Mouse (Mus musculus) embryonic facial prominence, embryonic 11.5 days (tissue): Measurements from ENCODE around the gene Sema5a. TPM values are rescaled to one million over a fixed set of nuclear protein-coding genes. Genes with fewer than 3 reads are reported as not detected.

Experiments
- ATAC-seq: fragments of 200-750 bp; cut with Nextera tagmentation; replicated peaks from 2 replicates; pipeline ENCODE4 v1.8.0; 2017; ENCODE audit warnings: low read depth; ENCODE audit not compliant: insufficient number of reproducible peaks, low FRiP score, low TSS enrichment
- DNase-seq: peaks from one replicate; pipeline ENCODE4 v3.0.0-alpha.2; 2015; ENCODE audit warnings: low spot score
- H3K27ac ChIP-seq: fragments of 300-500 bp; sonication (generic); replicated peaks from 2 replicates; pipeline ENCODE4 v1.5.1; 2014; ENCODE audit warnings: mild to moderate bottlenecking, low read depth, low read length, control low read depth
- H3K27me3 ChIP-seq: fragments of 300-500 bp; sonication (generic); 2 replicates; pipeline ENCODE4 v1.6.1; 2014; ENCODE audit warnings: mild to moderate bottlenecking, low read length, moderate library complexity, mixed read lengths; ENCODE audit not compliant: control insufficient read depth, insufficient read depth
- H3K36me3 ChIP-seq: fragments of 300-500 bp; sonication (generic); replicated peaks from 2 replicates; pipeline ENCODE4 v1.6.1; 2014; ENCODE audit warnings: low read depth, mild to moderate bottlenecking, low read length, moderate library complexity, mixed read lengths; ENCODE audit not compliant: control insufficient read depth, insufficient read depth
- H3K4me1 ChIP-seq: fragments of 300-500 bp; sonication (generic); 2 replicates; pipeline ENCODE4 v1.6.1; 2014; ENCODE audit warnings: low read length, mixed read lengths; ENCODE audit not compliant: control insufficient read depth, insufficient read depth
- H3K4me2 ChIP-seq: fragments of 300-500 bp; sonication (generic); 2 replicates; pipeline ENCODE4 v1.6.1; 2014; ENCODE audit warnings: low read depth, mild to moderate bottlenecking, control low read depth, low read length, moderate library complexity
- H3K4me3 ChIP-seq: fragments of 300-500 bp; sonication (generic); 2 replicates; pipeline ENCODE4 v1.5.1; 2014; ENCODE audit warnings: low read depth, low read length, control low read depth
- H3K9ac ChIP-seq: fragments of 300-500 bp; sonication (generic); replicated peaks from 2 replicates; pipeline ENCODE4 v1.6.1; 2014; ENCODE audit warnings: mild to moderate bottlenecking, control low read depth, low read length
- H3K9me3 ChIP-seq: fragments of 300-500 bp; sonication (generic); replicated peaks from 2 replicates; pipeline ENCODE4 v1.6.1; 2016; ENCODE audit warnings: mild to moderate bottlenecking, low read length, inconsistent platforms, mixed read lengths; ENCODE audit not compliant: control insufficient read depth
- WGBS: fragments of 180-500 bp; shearing (Covaris S2); extraction: QIAGEN DNeasy Blood & Tissue Kit; methylation state at CpG from one replicate; pipeline ENCODE4 v1.1.7; 2014; 5-methylcytosine and 5-hydroxymethylcytosine counted together
- polyA plus RNA-seq: library from polyadenylated mRNA; unstranded; fragments of >200 nt; fragmentation: Nextera tagmentation; extraction: Ambion mirVana; gene quantifications from 2 replicates; pipeline ENCODE4 v1.2.1, GENCODE M21; 2014

The Sema5a gene
- polyA plus RNA-seq, 1 experiment from 2014 or later, result 20.2 TPM

DNA sequence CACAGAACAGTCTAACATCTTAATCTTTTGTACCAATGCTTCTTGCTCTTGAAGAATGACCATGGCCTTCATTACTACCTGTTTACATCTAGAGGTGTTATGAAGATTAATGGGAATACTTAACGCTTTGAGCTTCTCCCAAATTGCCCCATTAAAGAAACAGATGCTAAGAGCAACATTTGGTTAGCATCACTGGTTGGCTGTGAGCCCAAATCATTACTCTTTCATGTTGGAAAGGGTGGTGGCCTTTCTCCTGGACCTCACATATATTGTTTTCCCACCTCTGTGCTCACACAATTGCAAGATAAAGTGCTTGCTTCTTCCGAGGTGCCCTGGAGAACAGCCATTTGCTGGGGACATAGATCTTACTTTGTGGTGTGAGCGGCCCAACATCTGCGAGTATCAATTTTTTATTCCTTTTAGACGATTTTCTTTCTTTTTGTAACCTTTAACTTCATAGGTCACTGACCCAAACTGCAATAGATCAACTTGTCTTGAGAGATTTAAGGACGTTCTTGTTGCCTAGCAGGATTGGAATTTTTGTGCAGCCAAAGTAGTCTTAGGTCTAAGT is 227.0 kb downstream of the Sema5a start:
- Histone ChIP-seq H3K4me1 (no peaks in the 10 kb centered on the region), H3K27ac (no peak overlapping the region), H3K27me3 (no peaks in the 10 kb centered on the region), H3K4me2 (no peak overlapping the region), H3K4me3 (no peak overlapping the region), H3K9ac (no peak overlapping the region), H3K9me3 (no peaks in the 10 kb centered on the region), H3K36me3 (no peaks in the 10 kb centered on the region)
- DNase-seq (no peak), ATAC-seq (no peak)
- WGBS, result 76% methylated on average over 6 of the region's 6 CpGs

DNA sequence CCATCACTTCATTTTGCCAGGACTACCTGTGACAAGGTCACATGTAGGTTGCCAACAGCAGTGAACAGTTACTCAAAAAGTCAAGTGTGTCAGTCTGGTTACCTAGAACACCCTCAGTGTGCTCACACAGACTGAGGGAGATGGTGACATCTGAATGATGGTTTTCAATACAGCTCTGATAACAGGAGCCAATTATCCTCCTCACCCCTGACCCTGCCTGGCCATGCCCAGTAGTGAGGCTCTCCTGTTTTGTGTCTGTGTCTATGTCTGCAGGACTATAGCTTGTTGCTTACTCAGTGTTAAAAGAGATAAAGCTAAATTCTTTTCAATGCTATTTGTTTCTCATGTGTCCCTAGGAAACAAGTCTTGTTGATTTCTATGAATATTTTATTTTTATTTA is 236.1 kb downstream of the Sema5a start:
- no peaks in the 10 kb centered on the region for H3K9me3 ChIP-seq
- no peak overlapping the region for H3K27ac ChIP-seq
- H3K4me3 ChIP-seq, result no peak overlapping the region
- no peaks in the 10 kb centered on the region for H3K4me1 ChIP-seq
- no peak overlapping the region for H3K4me2 ChIP-seq
- DNase-seq (no peak), ATAC-seq (no peak)
- H3K27me3 ChIP-seq, result no peaks in the 10 kb centered on the region
- no peaks in the 10 kb centered on the region for H3K36me3 ChIP-seq
- H3K9ac ChIP-seq, result no peak overlapping the region

DNA sequence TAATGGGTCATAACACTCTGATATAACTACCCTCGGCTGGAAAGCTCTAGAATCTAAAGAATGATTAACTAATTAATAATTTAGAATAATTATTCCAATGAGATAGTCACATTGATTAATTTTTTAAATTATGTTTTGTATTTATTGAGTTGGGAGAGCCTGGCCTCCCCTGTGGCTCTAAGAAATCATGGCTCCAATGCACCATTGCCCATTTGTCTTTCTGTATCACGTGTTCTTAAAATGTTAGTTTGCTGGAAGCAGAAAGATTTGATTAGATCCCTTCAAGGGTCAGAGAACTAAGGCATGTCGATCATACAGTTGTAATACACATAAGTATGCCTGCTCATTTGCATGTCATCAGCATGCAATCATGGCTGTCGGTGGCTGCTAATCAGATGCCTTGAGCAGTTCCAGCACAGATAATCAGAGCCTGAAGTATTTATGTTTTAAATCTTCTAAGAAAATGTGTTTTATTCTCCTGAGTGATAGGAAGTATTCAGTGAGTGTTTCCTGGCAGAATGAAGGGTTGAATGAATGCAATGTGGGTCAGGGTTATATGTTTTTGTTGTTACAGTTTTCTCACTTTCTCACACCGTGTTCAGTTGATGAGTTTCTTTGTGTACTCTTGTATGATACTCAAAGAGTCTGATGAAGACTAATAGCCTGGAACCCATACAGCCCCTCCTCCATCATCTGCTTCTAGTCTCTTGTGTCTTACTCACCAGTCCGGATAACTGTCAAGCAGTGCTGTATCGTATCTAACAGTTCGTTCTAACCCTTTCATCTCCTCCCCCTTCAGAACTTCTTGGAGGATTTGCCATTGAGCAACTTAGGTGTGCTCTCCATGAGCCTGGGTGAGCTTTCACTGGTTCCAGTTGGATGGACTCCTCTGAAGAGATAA is 240.7 kb downstream of the Sema5a start:
- ATAC-seq (no peak), DNase-seq (no peak)
- Histone ChIP-seq H3K27me3 (no peaks in the 10 kb centered on the region), H3K9ac (no peak overlapping the region), H3K4me3 (no peak overlapping the region), H3K36me3 (no peaks in the 10 kb centered on the region), H3K27ac (no peak overlapping the region), H3K4me1 (no peaks in the 10 kb centered on the region), H3K4me2 (no peak overlapping the region), H3K9me3 (no peaks in the 10 kb centered on the region)
- WGBS, result 87% methylated on average over 8 of the region's 8 CpGs

DNA sequence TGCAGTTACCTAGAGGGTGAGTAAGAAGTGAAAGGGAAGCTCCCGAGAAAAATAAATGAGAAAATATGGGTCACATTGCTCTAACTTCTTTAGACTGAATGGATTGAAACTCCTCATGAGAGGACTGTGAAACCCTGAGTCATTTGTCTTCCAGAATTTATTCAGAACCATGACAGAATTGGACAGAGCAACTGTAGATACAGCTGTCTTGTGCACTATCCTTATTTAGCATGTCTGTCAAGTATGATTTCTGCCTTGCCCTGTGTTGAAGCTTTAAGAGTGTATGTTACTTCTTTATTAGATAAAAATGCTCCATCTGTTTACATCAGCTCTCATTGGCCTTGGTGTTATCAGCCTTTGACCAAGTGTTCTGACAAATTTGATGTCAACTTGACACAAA is 243.4 kb downstream of the Sema5a start:
- H3K4me3 ChIP-seq, result no peak overlapping the region
- H3K9me3 ChIP-seq, result no peaks in the 10 kb centered on the region
- WGBS, result 86% methylated on average over 1 of the region's 1 CpGs
- no peak overlapping the region for H3K9ac ChIP-seq
- H3K27ac ChIP-seq, result no peak overlapping the region
- H3K4me2 ChIP-seq, result no peak overlapping the region
- no peaks in the 10 kb centered on the region for H3K36me3 ChIP-seq
- DNase-seq (no peak), ATAC-seq (no peak)
- H3K4me1 ChIP-seq, result no peaks in the 10 kb centered on the region
- H3K27me3 ChIP-seq, result no peaks in the 10 kb centered on the region

DNA sequence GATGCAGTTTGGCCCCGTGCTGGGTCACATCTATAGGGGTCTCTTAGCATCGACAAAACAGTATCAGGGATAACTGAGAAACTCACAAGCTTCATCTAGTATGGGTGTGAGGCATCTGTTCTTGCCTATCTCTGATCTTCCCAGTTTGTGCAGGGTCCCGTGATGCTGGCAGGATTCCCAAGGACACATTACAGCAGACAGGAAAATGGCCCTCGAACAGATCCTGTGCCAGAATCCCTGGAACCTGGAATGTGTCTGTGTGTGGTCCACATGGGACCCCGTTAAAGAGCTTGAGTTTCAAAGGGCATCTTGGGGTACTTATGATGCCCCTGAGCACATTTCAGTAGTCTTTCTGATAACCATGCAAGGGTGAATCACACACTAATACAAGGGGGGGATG is 249.6 kb downstream of the Sema5a start:
- Histone ChIP-seq H3K36me3 (no peaks in the 10 kb centered on the region), H3K27me3 (no peaks in the 10 kb centered on the region), H3K4me2 (no peak overlapping the region), H3K4me1 (no peaks in the 10 kb centered on the region), H3K9ac (no peak overlapping the region), H3K9me3 (no peaks in the 10 kb centered on the region), H3K4me3 (no peak overlapping the region), H3K27ac (no peak overlapping the region)
- WGBS, result 80% methylated on average over 5 of the region's 5 CpGs
- DNase-seq (no peak), ATAC-seq (no peak)

DNA sequence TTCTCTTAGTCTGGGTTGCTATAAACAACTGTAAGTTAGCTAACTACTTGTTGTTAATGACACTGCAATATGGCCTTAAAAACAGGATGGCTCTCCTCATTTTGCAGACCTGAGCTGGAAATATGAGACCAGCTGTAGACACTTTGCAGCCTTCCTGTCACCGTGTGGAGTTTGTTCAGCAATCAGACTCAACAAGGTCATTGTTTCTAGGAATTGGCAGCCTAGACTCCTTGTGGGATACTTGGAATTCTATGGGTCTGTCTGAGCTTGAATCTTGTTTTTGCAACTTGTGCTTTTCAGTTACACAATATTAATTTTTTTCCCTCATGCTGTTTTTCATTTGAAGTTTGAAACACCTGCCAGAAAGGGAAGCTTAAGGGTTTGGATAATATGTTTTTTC is 250.3 kb downstream of the Sema5a start:
- Histone ChIP-seq H3K9ac (no peak overlapping the region), H3K4me3 (no peak overlapping the region), H3K27me3 (no peaks in the 10 kb centered on the region), H3K9me3 (no peaks in the 10 kb centered on the region), H3K4me1 (no peaks in the 10 kb centered on the region), H3K27ac (no peak overlapping the region), H3K36me3 (no peaks in the 10 kb centered on the region), H3K4me2 (no peak overlapping the region)
- WGBS, result 13% methylated on average over 1 of the region's 1 CpGs
- ATAC-seq, result no peak
- DNase-seq, result no peak

DNA sequence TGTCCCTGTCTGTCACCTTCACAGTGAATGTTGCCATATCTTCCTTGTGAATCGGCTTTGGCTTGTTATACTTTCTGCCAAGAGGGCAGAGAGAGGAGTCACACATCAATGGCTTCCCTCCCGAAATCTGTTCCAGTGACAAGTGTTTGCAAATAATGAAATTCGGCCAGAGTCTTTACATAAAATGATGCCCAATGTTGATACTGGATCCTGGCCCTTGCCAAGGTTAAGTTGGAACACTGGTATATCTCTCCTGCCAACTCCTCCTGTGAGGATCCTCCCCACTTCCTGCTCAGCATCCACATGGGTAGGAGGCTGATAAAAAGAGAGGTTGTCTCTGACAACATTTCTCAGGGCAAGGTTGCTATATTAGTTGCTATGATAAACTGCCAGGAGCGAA is 252.3 kb downstream of the Sema5a start:
- no peak for ATAC-seq

DNA sequence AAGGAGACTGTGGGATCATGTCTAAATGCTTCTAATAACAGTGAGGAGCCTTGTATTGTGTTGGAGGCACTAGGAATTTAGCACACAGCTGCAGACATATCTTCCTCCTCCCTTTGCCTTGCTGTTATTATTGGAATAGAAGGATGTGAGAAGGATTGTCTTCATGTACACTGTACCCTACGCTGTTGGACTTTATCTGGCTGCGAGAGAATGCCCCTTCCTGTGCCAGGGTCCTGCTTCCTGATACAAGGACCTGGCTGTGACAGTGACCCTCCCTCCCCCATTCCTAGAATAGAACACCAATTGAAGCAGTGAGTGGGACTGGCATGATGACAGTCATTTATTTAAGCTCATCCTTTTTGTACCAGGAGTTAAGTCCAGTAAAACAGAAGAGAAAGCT is 261.3 kb downstream of the Sema5a start:
- H3K27me3 ChIP-seq, result no peaks in the 10 kb centered on the region
- H3K27ac ChIP-seq, result no peak overlapping the region
- no peak overlapping the region for H3K9ac ChIP-seq
- DNase-seq (no peak), ATAC-seq (no peak)
- H3K4me3 ChIP-seq, result no peak overlapping the region
- H3K4me1 ChIP-seq, result no peaks in the 10 kb centered on the region
- no peaks in the 10 kb centered on the region for H3K36me3 ChIP-seq
- no peak overlapping the region for H3K4me2 ChIP-seq
- H3K9me3 ChIP-seq, result no peaks in the 10 kb centered on the region
- WGBS, result 79% methylated on average over 2 of the region's 2 CpGs

More for the DNA sequence above, 252.3 kb downstream of the Sema5a start:
- Histone ChIP-seq H3K4me2 (no peak overlapping the region), H3K4me3 (no peak overlapping the region), H3K27ac (no peak overlapping the region), H3K36me3 (no peaks in the 10 kb centered on the region), H3K27me3 (no peaks in the 10 kb centered on the region), H3K9me3 (no peaks in the 10 kb centered on the region), H3K4me1 (no peaks in the 10 kb centered on the region), H3K9ac (no peak overlapping the region)
- 82% methylated on average over 4 of the region's 4 CpGs for WGBS
- no peak for DNase-seq
